Comparison of ENCODE assay signal across 8 mouse cellular contexts in the genomic region with DNA sequence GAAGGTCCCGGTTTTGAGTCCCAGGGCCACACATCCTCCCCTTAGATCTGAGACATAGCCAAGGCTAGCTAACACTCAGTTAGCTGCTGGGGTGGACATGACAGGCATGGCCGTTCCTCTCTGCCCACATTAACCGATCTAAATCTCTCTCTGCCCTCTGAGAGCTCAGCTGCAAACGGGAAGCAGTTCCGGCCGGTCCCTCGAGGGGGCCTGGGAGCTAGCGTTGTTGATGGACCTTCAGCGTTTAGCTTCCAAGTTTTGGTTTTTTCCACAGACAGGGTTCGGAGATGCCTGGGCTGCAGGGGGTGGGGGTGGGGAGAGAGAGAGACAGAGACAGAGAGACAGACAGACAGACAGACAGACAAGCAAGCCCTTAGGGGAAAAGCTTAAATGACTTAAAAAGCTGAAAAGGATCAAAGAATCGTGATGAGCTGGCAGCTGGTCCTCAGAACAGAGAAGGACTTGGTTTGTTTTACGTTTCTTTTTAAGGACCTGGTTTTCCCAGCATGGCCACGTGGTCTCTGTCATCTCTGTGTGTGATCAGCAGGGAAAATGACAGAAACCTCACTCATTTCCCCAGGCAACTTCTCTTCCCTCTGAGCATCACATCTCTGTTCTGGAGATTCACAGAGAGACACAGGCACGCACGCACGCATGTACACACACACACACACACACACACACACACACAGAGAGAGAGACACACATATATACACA. TPM values are rescaled to one million over a fixed set of nuclear protein-coding genes. Genes with fewer than 3 reads are reported as not detected.
A peak's percentile ranks its signal among the peaks of the same experiment; 100 is the strongest.
DNase-seq lines count a peak whose midpoint lies in the region; ATAC-seq lines count a peak whose summit lies in the region.

No protein-coding gene starts in this region.

- H3K9ac ChIP-seq in kidney, embryonic 14.5 days (ENCODE audit: low read depth, low read length) = no peak overlapping the region

- H3K9me3 ChIP-seq in kidney, embryonic 14.5 days (ENCODE audit: control insufficient read depth, low read length) = no peaks in the 10 kb centered on the region

- H3K4me2 ChIP-seq in kidney, embryonic 14.5 days (replicated peaks; ENCODE audit: low read depth, low read length) = no peak overlapping the region; the same call in 1 of the 2 replicates

- H3K36me3 ChIP-seq in kidney, embryonic 14.5 days (ENCODE audit: control insufficient read depth, insufficient read depth, low read length) = no peaks in the 10 kb centered on the region

- no peak overlapping the region for H3K4me3 ChIP-seq in kidney, embryonic 14.5 days (ENCODE audit: low read length)

- WGBS in kidney, embryonic 14.5 days = 22% methylated on average over 16 of the region's 16 CpGs

- DNase-seq in spleen, adult 18-20 months = peak; percentile 31 to 65
- DNase-seq in spleen, adult 12 weeks (ENCODE audit: low spot score) = no peak
- peak; percentile 80 for DNase-seq in adrenal gland, postnatal 10 days
- peak; percentile 53 for DNase-seq in gastrocnemius, postnatal 14 days
- peak; percentile 66 for DNase-seq in lung, postnatal 14 days
- DNase-seq in retina, embryonic 14.5 days (ENCODE audit: low spot score) = peak; percentile 82
- no peak for DNase-seq in cerebellum, adult 11 months

- H3K27me3 ChIP-seq in kidney, embryonic 14.5 days (ENCODE audit: control insufficient read depth, insufficient read depth, low read length) = 0 out of 2 replicates have a peak, but pooled peaks cover 6% of the 10 kb centered on the region

- H3K4me1 ChIP-seq in kidney, embryonic 14.5 days (ENCODE audit: control insufficient read depth, insufficient read depth, low read length) = no peaks in the 10 kb centered on the region

- intact Hi-C loops in gastrocnemius, postnatal 14 days (cut with DNase I; ENCODE audit: low total_unique reads) = no loop called here

- peak; percentile 64; the same call in 1 of the 2 replicates for ATAC-seq in kidney, embryonic 14.5 days (ENCODE audit: low FRiP score, low TSS enrichment)

- no peak overlapping the region for H3K27ac ChIP-seq in kidney, embryonic 14.5 days (ENCODE audit: low read depth, low read length)

RNA-seq across cellular contexts. Expression of a gene that starts 35.0 kb away (rescaled TPM):
- under 1 TPM; 0.84 to 0.97 TPM for total RNA-seq in adrenal gland, postnatal 10 days (2021)
- total RNA-seq in gastrocnemius, postnatal 14 days (2021) = 1 to 10 TPM in 1 of 2 experiments, not detected in 1; 1.1 TPM
- 1.8 and 2.7 TPM in 2 replicates for polyA plus RNA-seq in kidney, embryonic 14.5 days (2014; fragmentation: Nextera tagmentation; extraction: Ambion mirVana)

RNA-seq across cellular contexts. Expression of a gene that starts 50.3 kb away (rescaled TPM):
- total RNA-seq in adrenal gland, postnatal 10 days (2021) = not detected
- total RNA-seq in gastrocnemius, postnatal 14 days (2021) = not detected
- 0.11 TPM in 1 of 2 replicates, not detected in the other for polyA plus RNA-seq in kidney, embryonic 14.5 days (2014; fragmentation: Nextera tagmentation; extraction: Ambion mirVana)

RNA-seq across cellular contexts. Expression of a gene that starts 56.4 kb away (rescaled TPM):
- 10 to 100 TPM; 63.5 to 69.7 TPM for total RNA-seq in adrenal gland, postnatal 10 days (2021)
- total RNA-seq in gastrocnemius, postnatal 14 days (2021) = 10 to 100 TPM; 24.2 to 25.0 TPM
- polyA plus RNA-seq in kidney, embryonic 14.5 days (2014; fragmentation: Nextera tagmentation; extraction: Ambion mirVana) = 50.7 and 86.2 TPM in 2 replicates

RNA-seq across cellular contexts. Expression of a gene that starts 56.5 kb away (rescaled TPM):
- 10 to 100 TPM; 65.9 to 79.5 TPM for total RNA-seq in adrenal gland, postnatal 10 days (2021)
- 10 to 100 TPM; 64.7 to 67.5 TPM for total RNA-seq in gastrocnemius, postnatal 14 days (2021)
- 30.5 and 55.2 TPM in 2 replicates for polyA plus RNA-seq in kidney, embryonic 14.5 days (2014; fragmentation: Nextera tagmentation; extraction: Ambion mirVana)

Comparison
In these comparisons a context has a peak if more than half of its experiments do, and no peak if none do; other contexts are left out.
1. DNase-seq: peak in spleen, adult 18-20 months (2 of 2), adrenal gland, postnatal 10 days (single experiment), gastrocnemius, postnatal 14 days (single experiment), lung, postnatal 14 days (single experiment) and retina, embryonic 14.5 days (single experiment); none in spleen, adult 12 weeks (single experiment) and cerebellum, adult 11 months (single experiment).